Mouse (Mus musculus): ENCODE results near the gene Card11.

Card11 gene

DNA sequence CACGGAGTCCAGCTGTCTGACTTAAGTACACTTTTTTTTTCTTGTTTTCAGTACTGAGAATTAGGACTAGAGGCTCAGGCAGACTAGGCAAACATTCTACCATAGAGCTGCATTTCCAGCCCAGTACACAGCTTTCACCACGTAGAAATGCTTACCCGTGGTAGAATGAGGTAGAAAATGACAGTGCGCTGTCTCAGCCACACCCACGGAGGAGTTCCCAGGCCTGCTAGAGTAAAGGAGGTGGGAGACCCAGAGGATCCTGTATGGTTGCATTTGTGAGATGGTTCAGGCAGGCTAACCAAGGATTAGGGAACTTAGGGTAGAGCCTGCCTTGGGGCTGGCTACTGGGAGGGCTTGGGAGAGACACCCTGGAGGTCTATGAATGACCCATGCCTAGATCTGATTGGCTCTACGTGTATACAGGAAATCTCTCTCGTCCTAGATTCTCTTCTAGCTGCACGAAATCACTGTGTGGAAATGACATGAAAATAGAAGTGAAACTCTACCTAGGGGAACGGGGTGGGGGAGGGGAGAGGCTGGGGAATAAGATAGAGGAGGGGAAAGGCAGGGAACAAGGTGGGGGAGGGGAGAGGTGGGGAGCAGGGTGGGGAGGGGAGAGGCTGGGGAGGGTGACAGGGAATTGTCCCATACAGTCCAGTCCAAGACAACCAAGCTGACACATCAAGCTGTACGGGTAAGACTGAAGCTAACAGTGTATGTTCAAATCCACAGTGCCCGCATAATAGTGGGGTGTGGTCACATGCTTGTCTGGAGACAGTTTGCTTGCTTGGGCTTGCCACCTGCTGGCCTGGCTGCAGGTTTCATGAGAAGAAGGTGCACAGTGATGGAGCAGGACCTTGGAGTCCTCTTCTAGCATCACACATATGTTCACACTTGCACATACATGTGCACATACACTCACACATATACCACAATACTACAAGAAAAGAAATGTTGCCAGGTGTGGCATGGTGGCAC lies 8.0 kb downstream of the Card11 start:
- no peak for DNase-seq (ENCODE audit: low spot score in 2 of 2)

GRCm38 (mm10) chr5:140985311-140986050 lies 14.9 kb downstream of the Card11 start:
- DNase-seq (ENCODE audit: low spot score in 2 of 2): no peak

- no peak for DNase-seq (ENCODE audit: low spot score in 2 of 2)
Measured at GRCm38 (mm10) chr5:140981370-140981805, 19.0 kb downstream of the Card11 start.

DNA sequence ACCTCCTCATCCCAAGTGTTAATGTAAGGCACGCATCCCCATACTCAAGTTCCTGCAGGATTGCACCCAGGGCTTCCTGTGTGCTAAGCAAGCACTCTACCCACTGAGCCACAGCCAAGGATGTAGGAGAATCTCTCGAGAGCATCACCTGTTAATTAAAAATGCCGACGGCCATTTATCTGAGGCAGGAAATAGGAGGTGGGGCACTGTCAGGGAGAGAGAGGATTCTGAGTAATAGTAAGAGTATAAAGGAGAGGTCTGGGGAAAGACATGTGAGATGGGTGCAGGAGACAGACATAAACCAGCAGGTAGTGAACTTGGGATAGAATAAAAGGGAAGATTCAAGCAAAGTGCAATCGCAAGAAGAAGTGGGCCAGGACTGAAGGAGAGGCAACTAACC lies 19.6 kb downstream of the Card11 start:
- no peak for DNase-seq (ENCODE audit: low spot score in 2 of 2)

- no peak for DNase-seq (ENCODE audit: low spot score in 2 of 2)
Measured at GRCm38 (mm10) chr5:140980051-140980450, 20.3 kb downstream of the Card11 start.

DNA sequence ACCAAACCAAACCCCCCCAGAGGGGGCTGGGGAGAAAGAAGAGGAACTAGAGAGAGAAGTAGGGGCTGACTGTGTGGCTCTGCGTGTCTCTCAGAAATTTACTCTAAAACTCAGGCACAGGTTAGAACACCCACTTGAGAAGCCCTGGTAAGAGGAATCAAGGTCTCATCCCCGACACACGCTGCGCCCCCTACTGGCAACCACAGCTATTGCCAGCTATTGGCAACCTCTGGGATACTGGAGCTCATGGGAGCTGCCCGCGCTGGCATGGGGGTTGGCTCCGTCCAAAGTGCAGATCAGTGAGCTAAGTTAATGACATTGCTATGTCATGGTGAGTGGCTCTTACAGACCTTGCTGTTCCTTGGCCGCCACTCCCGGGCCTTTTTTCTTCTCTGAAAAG lies 37.4 kb downstream of the Card11 start:
- peak in 1 of 2 experiments; percentile 39 for DNase-seq (ENCODE audit: low spot score in 2 of 2)

DNA sequence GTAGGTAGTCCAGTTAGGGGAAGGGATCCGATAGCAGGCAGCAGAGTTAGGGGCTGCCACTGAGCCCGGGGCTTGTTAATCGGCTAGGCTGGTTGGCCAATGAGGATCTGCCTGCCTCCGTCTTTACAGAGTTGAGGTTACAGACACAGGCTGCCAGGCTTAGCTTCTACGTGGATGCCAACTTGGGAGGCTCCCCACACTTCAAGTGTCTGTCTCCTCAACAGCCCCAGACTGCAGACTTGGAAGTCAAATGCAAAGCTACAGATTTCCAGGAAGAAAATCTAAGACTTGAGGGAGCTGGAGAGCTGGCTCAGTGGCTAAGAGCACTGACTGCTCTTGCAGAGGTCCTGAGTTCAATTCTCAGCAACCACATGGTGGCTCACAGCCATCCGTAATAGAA lies 39.6 kb downstream of the Card11 start:
- DNase-seq (ENCODE audit: low spot score in 2 of 2): no peak

- no peak for DNase-seq (ENCODE audit: low spot score in 2 of 2)
Measured at GRCm38 (mm10) chr5:140959160-140959559, 41.2 kb downstream of the Card11 start.

DNA sequence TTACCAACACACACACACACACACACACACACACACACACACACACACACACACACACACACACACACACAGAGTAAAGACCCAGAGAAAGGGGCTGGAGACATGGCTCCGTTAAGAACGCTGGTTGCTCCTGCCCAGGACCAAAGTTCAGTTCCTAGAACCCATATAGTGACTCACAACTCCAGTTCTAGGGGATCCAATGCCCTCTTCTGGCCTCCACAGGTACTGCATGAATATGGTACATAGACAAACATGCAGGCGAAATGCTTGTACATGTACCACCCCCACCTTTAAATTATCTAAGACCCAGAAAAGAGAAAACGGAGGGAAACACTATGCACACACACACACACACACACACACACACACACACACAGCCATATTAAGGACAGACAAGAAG lies 43.3 kb downstream of the Card11 start:
- no peak for DNase-seq (ENCODE audit: low spot score in 2 of 2)

DNA sequence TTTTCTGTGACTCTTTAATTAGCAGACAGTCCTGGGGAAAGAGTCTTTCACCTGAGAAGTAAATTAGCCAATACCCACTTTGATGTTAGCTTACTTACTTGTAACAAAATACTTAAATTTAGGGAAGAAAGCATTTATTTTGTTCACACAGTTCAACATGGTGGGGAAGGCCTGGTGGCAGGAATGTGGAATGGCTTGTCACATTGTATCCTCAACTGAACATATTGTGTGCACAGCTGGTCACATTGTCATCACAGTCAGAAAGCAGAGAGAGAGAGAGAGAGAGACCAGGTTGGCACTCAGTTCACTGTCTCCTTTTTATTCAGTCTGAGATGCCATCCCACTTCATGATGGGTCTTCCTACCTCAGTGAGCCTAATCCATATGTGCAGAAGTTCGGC lies 44.7 kb downstream of the Card11 start:
- DNase-seq (ENCODE audit: low spot score in 2 of 2): no peak

DNA sequence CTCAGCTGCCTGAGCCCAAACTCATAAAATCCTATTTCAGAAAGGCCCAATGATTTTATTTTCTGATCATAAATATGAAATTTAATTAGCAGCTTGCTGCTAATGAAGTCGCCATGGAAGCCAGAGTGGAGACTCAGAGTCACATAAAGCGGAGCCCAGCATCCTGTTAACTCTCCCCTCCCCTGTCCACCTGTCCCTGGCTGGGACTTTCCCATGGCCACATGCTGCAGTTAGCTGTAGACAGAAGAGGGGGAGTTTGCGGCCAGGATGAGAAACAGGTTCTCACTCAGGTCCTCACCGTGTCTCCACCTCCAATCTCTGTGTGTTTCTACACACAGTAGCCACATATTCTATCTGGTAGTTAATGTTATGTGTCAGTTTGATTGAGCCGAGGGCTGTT lies 48.6 kb downstream of the Card11 start:
- DNase-seq (ENCODE audit: low spot score in 2 of 2): peak in 1 of 2 experiments; percentile 25

GRCm38 (mm10) chr5:140948009-140948408 lies 52.4 kb downstream of the Card11 start:
- DNase-seq (ENCODE audit: low spot score in 2 of 2): peak; percentile 61 to 64

- no peak for DNase-seq (ENCODE audit: low spot score in 2 of 2)
Measured at GRCm38 (mm10) chr5:140946034-140946433, 54.3 kb downstream of the Card11 start.

DNA sequence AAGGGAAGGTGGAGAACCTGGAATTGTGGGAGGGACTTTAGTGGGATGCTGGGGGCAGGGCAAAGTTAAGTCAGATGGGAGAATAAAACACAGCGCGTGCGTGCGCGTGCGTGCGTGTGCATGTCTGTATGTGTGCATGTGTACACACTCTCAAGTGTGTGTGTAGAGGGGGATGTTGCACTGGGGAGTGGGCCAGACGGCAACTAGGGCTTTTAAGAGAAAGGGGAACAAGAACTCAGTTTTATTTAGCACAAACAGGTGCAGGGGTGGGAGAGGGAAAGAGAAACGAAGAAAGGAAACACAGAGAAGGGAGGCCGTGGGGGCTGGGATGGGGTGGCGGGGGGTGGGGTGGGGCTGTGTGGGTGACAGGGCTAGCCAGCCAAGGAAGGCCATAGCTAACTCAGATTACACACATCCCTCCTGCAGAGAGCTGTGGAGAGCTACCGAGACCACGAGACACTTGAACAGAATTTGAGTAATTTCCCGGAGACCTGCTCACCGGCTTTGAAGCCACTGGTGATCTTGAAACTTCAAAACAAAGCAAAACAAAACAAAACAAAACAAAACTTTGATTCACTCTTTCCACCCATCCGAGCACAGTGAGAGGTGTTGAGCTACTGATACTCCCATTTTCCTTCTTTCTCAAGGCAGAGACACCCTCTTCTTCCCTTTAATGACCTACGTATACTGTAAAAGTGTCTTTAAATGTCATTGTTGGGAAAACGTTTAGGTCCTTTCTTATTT lies 55.8 kb downstream of the Card11 start:
- peak in 1 of 2 experiments; percentile 15 for DNase-seq (ENCODE audit: low spot score in 2 of 2)

GRCm38 (mm10) chr5:140940923-140941491 lies 59.4 kb downstream of the Card11 start:
- DNase-seq (ENCODE audit: low spot score in 2 of 2): no peak

DNA sequence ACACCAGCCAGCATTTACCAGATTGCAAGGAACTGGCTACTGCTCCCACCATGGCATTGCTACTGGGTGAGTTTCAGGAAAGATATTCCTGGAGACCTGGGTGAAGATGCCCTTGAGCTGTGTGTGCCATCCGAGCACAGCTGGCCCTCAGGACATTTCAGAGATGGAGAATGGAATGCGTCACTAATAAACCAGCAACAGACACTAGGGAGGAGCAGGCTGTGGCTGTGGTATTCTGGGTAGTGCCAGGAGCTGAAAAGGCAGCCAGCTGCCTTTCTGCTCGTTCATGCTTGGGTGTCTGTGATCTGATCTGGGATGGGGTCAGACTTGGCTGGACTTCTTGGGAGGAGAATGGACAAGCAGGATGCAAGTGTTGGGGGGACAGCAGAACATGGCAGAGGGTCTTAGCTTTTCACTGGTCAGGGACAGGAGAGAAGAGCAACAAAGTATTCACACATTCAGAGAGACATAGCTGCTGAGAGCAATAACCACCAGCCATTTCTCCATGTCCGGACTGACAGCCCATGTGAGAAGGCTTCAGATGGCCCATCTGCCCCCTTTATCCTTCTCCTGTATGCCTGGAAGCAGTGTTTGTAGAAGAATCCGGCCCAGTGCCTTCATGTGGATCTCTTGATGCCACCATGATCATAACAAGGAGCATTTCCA lies 60.0 kb downstream of the Card11 start:
- no peak for DNase-seq (ENCODE audit: low spot score in 2 of 2)

DNA sequence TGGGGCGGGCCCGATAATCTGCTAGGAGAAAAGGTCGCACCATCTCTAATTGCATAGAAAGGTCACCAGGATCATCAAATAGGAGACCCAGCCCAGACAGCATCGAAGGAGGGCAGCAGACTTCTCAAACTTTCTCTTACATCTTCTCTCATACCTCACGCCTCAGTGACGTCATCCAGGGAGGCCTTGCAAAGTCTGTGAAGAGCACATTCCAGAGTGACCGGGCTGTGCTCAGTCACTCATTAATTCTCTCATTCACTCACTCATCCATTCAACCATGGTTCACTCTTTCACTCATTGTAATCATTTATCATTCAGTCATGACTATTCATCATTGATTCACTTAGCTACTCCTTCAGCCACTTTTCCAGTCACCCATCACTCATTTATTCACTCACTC lies 63.6 kb downstream of the Card11 start:
- DNase-seq (ENCODE audit: low spot score in 2 of 2): no peak

DNA sequence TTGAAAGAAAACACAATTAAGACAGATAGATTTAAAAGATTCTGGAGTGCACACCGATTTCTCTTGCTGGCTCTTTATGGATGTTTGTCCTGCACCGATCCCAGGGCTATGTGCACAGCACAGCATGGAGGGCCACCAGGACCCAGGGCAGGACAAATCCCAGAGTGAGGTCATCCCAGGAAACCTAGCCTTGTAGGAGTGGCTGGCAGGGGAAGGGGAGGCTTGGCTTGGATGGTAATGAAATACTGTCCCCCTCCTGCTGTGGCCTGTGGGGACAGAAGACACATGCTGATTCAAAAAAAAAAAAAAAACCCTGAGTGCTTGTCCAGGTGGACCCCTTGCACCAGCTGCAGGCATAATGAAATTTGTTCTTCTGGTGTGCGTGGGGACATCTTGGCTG lies 64.5 kb downstream of the Card11 start:
- no peak for DNase-seq (ENCODE audit: low spot score in 2 of 2)

DNA sequence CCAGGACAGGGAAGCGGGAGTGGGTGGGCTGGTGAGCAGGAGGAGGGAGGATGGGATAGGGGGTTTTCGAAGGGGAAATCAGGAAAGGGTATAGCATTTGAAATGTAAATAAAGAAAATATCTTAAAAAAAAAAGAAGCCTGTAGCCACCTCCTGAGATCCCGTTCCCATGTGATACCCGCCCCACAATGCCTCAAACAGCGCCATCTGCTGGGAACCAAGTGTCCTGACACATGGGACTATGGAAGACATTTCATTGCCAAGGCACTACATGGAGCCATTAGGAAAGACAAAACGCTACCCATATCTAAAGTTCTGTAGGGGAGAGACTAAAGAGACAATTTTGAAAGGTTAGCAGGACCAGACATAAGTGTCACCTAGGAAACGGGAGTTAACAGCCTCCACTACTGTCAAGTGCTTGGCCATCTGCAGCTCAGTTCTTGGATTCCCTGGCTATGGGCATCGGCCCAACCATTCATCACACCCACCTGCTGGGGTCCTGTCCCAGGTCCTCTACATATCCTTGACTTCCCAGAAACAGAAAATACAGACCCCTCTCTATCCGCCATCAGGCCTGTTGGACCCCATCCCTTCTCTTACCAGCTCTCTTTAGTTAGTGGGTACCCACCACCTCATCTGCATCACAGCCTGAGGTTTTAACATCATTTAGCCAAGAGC lies 65.6 kb downstream of the Card11 start:
- DNase-seq (ENCODE audit: low spot score in 2 of 2): no peak

DNA sequence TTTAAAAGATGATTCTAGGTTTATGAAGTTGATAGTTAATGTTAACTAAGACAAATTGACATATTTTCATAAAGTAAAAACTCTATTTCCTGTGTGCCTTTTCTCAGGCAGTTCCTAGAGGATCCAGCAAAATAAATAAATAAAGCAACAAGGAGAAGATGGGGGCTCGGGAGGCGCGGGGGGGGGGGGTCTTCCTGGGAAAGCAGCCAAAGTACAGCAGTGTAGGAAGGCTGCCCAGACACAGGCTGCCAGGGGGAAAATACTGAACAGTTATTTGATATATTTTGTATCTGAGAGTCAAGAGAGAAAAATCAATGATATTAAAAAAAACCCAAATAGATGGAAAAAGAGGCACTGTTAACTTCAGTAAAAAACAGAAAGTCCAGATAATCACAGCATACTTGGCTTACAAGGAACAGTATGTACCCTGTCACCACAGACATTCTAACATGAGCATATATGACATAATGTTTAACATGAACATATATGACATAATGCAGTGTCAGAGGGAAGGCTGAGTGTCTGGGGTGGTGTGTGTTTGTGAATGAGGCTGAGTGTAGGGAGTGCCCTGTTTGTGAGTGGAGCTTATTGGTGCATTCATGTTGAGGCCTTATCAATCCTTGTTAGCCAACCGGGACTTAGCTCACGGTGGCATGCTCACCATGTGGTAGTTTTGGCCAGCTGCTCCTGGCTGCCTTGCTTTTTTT lies 68.7 kb downstream of the Card11 start:
- DNase-seq (ENCODE audit: low spot score in 2 of 2): no peak
